Mouse (Mus musculus) hindlimb bud, embryonic 11.5 days (tissue): ENCODE data around the gene Nfs1.
"Not testable (repeated sequence)": the region's sequence is repeated elsewhere in the genome, so short reads cannot be mapped to it uniquely, and the experiment has no call there.

Source experiments
- DNase-seq: peaks from one replicate; pipeline ENCODE4 v3.0.0-alpha.2; 2012; ENCODE audit warnings: low read depth, low spot score; ENCODE audit errors: extremely low spot score

The Nfs1 gene

GRCm38 (mm10) chr2:156145486-156146130, 1.6 kb upstream of the Nfs1 start:
- DNase-seq, result no peak

GRCm38 (mm10) chr2:156143367-156143766, 619 bp downstream of the Nfs1 start:
- DNase-seq, result no peak

GRCm38 (mm10) chr2:156142820-156143219, 1.2 kb downstream of the Nfs1 start:
- no peak for DNase-seq

GRCm38 (mm10) chr2:156135695-156136094, 8.3 kb downstream of the Nfs1 start:
- DNase-seq, result no peak

- DNase-seq, result no peak
Measured at GRCm38 (mm10) chr2:156134161-156134560, 9.8 kb downstream of the Nfs1 start.

- DNase-seq, result no peak
Measured at GRCm38 (mm10) chr2:156126992-156127391, 17.0 kb downstream of the Nfs1 start, which contains the start of gene Gm28036. Gm28036 (minus strand) TSS chr2:156127092.

GRCm38 (mm10) chr2:156123731-156124130, 20.3 kb downstream of the Nfs1 start:
- no peak for DNase-seq

GRCm38 (mm10) chr2:156119566-156119965, 24.4 kb downstream of the Nfs1 start:
- DNase-seq, result no peak

GRCm38 (mm10) chr2:156112080-156112423, 31.9 kb downstream of the Nfs1 start:
- not testable (repeated sequence) for DNase-seq

- peak; percentile 74 for DNase-seq
Measured at GRCm38 (mm10) chr2:156111358-156112079, 32.5 kb downstream of the Nfs1 start, which contains the start of the genes Cpne1 and Rbm12. Cpne1 (minus strand) TSS chr2:156111965. Rbm12 (minus strand) TSS chr2:156111978.

- peak; percentile 33 for DNase-seq
Measured at GRCm38 (mm10) chr2:156110627-156111357, 33.2 kb downstream of the Nfs1 start.

- DNase-seq, result no peak
Measured at GRCm38 (mm10) chr2:156091926-156092325, 52.1 kb downstream of the Nfs1 start.

GRCm38 (mm10) chr2:156089799-156090198, 54.2 kb downstream of the Nfs1 start:
- no peak for DNase-seq

GRCm38 (mm10) chr2:156087391-156088110, 56.4 kb downstream of the Nfs1 start:
- DNase-seq, result no peak

GRCm38 (mm10) chr2:156084541-156084940, 59.4 kb downstream of the Nfs1 start:
- DNase-seq, result no peak

- DNase-seq, result no peak
Measured at GRCm38 (mm10) chr2:156080391-156080790, 63.6 kb downstream of the Nfs1 start.

- no peak for DNase-seq
Measured at GRCm38 (mm10) chr2:156079674-156080073, 64.3 kb downstream of the Nfs1 start.

- DNase-seq, result no peak
Measured at GRCm38 (mm10) chr2:156079183-156079560, 64.8 kb downstream of the Nfs1 start.

- no peak for DNase-seq
Measured at GRCm38 (mm10) chr2:156078421-156079182, 65.4 kb downstream of the Nfs1 start.

- DNase-seq, result no peak
Measured at GRCm38 (mm10) chr2:156077461-156077860, 66.5 kb downstream of the Nfs1 start.
